Mouse (Mus musculus) CD4-positive helper T cell, adult 2 months (primary cell): ENCODE results near the gene Tsga10ip.
"Not testable (repeated sequence)": the region's sequence is repeated elsewhere in the genome, so short reads cannot be mapped to it uniquely, and the experiment has no call there.

Experiments
- DNase-seq: peaks from one replicate; pipeline ENCODE4 v3.0.0-alpha.2; 2012; ENCODE audit warnings: low read depth, missing footprints, low spot score

Gene Tsga10ip

DNA sequence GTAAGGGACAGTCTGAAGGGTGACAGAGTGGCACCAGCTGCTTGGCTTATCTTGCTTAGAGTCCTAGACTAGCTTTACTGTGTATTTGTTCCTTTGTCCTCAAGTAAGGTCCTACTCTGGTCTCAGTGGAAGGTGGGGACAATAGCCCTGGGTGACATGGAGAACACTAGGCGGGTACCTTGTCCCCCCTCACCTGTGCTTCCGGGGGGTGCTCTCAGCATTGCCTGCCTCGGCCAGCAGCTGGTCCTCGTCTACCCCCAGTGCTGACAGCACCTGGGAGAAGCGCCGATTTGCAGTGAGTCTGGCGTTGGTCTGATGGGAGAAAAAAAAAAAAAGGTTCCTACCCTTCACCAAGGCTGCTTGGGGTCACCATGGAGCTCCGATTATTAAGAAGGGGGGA is 11.9 kb downstream of the Tsga10ip start:
- no peak for DNase-seq

DNA sequence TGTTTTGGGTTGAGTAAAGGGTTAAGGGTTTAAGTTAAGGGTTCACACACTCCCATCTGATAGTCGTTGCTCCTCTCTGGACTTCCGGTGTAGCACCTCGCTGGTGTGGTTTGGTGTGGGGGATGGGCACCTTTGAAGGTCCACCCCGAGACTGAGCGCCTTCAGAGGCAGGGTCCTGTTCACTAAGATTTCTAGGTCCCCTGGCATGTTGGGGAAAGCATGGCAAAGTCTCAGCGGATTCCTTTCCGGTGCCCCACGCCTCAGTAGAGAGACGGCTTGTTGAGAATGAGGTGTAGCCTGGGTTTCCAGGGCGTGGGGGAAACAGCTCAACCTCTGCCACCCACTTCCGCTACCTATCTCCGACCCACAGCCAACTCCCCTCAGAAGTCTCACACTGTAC is 12.7 kb downstream of the Tsga10ip start:
- peak; percentile 86 for DNase-seq

DNA sequence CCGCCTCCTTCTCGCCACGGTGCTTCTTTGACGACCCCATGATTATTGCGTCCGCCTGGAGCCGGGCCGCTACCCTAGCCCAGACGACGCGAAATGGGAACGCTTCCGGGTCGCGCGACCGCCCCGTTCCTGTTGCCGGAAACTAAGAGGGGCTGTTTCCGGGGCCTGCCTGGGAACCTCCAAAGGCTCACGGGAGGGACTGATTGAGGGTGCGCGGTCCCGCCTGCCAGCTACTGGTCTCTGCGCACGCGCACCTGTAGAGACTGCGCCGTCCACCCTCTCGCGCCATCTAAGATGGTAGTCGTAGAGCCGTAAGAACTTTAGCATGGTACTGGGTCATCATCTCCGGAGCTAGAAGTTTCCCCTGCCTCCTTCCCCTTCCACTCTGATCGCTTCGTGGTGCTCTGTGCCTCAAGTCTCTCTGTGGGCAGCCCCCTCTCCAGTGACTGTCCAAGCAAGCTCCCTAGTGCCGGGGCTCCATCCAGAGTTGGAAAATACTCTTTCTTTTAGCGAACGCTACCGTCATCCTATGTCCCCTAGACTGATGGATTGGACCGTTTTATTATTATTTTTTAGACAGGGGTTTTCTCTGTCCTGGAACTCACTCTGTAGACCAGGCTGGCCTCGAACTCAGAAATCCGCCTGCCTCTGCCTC is 13.6 kb downstream of the Tsga10ip start, which contains the start of gene Sart1:
TSS of gene Sart1 (minus strand) at position 116 of the 655 bp plus-strand sequence.
- peak; percentile 97 for DNase-seq

DNA sequence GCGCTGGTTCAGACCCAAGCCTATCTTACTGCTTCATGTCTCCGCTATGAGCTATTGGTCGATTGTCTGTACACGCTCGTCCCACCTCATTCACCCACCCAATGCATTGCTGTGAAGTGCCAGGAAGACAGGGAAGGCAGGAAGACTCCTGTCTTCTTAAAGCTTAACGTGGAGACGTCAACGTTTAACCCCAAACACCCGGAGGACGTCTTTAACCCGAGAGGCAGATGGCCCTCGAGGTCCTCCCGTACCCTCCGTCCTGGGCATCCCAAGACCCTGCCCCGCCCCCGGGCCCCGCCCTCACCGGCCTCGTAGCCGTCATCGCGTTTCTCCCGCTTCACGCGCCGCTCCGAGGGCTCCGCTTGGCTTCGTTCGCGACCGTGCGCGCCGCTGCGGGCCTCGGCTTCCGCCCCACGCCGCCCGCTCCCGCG is 14.3 kb downstream of the Tsga10ip start:
- no peak for DNase-seq

DNA sequence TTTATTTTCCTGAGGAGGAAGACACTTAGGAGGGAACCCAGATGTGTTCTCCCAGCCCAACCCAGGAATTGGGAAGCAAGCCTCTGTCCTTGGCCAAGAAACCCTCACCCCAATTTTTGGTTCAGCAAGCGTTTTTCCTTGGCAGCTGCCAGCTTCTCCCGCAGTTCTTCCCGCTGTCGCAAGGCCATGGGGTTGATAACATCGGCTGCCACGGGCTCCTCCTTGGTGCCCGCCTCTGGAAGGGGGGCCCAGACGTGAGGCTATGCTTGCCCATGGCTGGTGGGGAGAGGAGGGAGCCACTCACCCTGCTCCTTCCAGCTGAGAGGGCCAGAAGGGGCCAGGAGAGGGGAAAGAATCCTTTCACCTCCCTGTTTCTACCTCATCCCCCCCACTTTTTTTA is 17.6 kb downstream of the Tsga10ip start:
- DNase-seq: no peak

DNA sequence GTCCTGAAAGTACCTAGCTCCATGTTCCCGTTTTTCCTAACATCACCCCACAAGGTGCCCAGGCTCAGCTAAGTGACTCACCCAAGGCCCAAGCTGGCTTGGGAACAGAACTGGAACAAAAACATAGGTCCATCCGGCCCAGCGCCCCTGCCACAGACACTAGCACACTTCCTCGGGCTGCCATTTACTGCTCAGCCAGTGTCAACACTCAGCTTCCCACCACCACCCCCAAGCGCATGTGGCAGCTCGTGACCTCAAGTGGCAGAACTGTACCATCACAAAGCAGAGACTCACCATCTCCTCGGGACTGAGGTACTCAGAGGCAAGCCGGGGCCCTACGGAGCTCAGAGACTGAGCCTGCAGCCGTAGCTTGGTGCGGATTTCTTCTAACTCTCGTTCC is 19.0 kb downstream of the Tsga10ip start:
- DNase-seq: no peak

DNA sequence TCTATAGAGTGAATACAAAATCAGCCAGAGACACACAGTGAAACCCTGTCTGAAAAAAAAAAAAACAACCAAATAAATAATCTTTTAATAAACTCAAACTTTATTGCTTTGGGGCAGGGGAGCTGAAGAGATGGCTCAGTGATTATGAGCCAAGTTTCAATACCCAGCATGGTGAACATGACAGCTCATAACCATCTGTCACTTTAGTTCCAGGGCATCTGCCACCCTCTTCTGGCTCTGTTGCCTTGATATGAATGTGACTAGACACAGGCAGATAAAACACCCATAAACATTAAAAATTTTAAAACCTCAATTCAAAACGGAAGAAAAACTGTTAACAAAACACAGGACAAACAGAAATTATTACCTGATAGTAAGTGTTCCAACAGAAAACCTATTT is 24.9 kb downstream of the Tsga10ip start:
- DNase-seq: no peak

DNA sequence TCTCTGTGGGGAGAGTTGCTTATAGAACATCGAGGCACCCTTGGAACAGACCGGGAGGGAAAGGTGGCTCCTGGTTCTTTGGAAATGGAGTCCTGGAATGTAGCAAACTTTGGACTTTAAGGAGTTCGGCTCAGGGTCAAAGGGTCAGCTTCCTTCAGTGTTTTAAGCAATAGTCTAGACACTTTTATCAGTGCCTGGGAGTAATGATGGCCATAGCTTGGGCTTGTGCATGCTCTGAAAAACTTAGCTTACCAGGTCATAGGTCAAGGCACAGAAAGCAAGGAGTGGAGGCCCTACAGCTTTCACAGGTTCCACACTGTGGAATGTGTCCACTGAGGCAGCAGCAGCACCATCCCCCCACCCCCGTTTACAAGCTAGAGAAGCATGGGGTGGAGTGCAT is 27.6 kb downstream of the Tsga10ip start:
- DNase-seq: no peak

DNA sequence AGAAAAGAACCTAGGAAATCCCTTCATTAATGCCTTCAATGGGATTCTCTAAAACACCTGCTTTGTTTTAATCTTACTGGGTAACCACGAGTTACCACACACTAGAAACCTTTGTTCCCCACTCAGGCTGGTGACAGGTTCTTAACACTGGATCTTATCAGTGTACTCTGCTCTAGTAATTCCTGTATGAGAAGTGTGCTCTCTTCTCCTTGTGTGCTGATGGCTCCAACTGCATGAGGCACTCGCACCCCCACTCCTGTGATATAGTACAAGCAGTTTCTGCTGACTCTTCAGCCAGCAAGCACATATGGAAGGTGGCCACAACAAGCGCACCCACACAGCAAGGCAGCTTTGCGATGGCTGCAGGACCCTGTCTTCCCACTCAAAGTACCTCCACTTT is 28.1 kb downstream of the Tsga10ip start:
- no peak for DNase-seq

DNA sequence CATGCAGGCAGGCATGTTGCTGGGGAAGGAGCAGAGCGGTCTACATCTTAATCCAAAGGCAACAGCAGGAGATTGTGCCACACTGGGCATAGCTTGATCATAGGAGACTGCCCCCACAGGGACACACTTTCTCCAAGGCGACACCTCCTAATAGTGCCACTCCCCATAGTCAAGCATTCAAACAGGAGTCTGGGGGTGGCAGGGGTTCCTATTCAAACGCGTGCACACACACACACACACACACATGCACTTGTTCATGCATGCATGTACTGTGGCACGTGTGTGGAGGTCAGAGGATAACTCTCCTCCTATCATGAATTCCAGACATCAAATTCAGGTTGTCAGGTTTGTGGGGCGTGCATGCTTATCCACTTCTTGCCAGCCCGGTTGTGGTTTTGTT is 29.6 kb downstream of the Tsga10ip start:
- no peak for DNase-seq

DNA sequence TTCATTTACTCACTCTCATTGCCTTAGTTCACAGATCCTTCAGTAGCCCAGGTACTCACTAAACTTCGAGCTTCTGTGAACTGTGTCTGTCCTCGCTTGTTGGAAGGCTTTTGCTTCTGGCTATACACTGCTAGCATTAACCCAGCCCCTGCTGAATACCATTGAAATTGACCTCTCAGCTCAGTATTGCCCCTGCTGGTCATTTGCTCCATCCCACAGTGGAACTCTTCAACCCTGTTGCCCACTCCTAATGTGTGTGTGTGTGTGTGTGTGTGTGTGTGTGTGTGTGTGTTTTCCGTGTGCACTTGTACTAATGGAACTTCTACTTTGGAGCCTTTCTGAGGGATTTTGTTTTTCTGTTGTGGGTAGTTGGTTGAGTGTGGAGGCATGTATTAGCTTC is 31.4 kb downstream of the Tsga10ip start:
- DNase-seq: no peak

DNA sequence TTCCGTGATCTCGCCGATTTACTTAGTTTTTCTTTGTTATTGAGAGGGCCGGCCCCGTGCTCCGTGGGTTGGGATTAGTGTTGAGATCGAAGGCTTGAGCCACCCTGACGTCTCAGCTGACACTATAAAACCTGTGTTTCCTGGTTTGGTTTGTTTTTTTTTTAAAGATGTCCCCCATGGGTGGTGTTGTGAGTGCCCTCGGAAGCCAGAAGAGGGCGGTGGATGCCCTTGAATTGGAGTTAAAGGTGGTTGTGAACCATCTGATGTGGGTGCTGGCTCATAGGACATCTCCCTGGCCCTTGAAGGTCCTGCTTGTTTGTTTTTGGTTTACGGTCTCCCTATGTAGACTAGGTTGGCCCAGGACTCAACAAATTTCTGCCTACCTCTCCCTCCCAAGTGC is 34.9 kb downstream of the Tsga10ip start:
- DNase-seq: peak; percentile 67

DNA sequence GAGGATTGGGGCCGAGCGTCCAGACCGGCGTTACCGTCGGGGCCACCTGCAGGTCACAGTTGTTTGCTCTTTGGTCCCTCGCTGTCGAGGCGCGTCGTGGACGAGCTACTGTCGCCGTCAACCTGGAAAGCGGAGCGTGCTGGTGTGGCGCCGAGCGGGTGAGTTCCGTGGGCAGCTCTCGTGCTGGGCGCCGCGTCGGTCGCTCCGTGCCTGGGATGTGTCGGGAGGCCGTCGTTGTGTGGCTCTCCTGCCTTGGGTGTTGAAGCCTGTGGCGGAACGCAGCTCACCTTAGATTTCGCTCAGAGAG is 35.3 kb downstream of the Tsga10ip start, which contains the start of gene Banf1:
TSS of gene Banf1 (minus strand) at position 116 of the 307 bp plus-strand sequence.
- no peak for DNase-seq

DNA sequence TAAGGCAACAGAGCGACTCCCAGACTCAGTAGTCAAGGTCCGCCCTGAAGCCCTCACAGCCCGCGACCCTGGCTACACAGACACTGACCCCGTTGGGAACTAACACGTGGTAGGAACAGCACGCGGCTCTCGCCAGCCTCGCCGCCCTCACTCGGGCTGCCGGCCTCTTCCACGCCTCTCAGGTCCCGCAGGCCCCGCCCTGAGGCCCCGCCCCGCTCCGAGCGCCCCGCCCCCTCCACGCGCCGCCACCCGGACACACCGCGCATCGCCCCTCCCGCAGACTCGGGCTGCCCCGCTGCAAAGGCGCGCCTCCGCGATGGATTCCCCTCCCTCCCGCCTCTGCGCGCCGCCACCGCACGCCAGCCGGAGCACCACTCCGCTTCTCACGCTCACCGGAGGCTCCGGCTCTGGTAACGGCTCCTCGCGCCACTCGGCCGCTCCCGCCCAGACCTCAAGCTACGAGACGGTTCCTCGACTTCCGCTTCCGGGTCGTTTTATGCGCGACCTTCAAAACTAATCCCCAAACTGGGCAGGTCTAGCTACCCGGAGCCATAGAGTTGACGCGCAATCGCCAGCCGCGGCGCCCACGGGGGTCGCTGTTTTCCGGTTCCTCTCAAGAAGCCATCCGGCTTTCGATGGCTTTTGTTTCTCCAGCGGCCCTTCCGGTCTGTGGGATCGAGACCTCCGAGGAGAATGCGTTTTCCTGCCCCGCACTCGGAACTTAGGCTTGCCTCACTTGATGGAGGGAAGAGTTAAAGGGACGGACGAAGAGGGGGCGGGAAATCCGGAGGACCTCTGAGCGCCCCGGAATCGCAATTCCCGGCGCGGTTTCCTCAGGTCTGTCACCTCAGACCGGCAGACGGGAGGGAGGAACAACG is 35.9 kb downstream of the Tsga10ip start, which contains the start of gene Eif1ad:
TSS of gene Eif1ad (plus strand) at position 567 of the 878 bp plus-strand sequence.
- peak; percentile 97 for DNase-seq

DNA sequence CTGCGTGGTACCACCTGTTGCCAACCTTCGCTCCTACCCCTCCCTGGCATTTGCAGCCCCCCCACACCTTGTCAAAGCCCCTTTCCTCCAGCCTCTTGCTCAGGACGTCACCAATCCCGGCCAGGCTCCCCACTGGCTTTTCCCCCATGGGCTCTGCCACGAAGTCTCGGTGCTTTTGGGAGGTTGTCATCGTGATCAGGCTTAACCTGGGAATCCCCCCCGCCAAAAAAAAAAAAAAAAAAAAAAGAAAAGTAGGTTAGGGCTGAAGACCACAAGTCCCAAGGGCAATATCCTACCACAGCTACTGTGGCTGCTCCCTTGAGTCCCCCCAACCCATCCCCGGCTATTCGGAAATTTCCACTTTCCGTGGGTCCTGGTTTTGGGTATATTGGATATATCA is 36.6 kb downstream of the Tsga10ip start:
- DNase-seq: peak; percentile 72

DNA sequence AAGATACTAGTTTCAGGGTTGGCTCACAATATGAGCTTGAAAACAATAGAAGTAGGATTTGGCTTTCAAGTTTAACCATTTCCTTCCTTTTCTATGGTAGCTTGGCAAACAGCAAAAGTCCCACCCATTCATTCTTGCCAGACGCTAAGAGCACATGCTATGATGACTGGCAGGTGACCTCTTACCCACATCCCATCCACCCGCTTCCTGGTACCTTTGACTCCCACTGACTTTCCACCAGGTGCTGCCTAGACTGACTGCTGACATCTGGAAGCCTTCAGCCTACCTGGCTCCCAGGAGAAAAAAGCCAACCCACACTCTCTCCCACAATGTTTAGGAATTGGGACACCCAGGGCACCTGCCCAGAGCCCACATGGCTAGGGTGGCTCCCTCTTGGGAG is 38.2 kb downstream of the Tsga10ip start:
- peak; percentile 64 for DNase-seq

DNA sequence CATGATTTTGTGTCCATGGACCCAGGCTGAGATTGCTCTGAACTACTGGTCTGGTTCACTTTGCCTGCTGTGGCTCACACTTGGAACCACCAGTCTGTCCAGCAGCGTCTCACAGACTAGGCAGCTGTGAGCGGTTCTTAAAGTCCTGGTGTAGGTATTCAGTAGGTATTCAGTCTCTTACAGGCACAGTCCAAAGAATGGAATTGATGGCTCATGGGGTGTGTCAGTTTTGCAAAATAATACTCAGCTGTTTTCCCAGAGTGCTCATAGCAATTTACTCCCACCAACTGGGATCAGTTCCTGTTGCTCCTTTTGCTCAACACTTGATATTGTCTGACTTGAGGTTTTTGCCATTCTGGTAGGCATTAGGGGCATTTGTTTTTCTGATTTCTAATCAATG is 40.1 kb downstream of the Tsga10ip start:
- DNase-seq: no peak

DNA sequence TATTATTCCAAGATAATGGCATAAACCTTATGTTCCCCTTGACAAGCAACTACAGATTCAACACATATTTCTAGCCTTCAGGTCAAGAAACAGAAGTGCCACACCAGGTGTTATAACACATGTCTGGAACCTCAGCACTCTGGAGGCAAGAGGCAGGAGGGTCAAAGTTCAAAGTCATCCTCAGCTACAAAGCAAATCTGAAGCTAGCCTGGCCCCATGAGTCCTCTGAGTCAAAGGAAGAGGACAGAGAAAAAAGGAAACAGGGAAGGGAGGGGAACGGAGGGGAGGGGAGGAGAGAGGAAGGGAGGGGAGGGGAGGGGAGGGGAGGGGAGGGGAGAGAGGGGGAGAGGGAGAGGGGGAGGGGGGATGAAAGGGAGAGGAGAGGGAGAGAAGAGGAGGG is 46.2 kb downstream of the Tsga10ip start:
- DNase-seq: no peak

DNA sequence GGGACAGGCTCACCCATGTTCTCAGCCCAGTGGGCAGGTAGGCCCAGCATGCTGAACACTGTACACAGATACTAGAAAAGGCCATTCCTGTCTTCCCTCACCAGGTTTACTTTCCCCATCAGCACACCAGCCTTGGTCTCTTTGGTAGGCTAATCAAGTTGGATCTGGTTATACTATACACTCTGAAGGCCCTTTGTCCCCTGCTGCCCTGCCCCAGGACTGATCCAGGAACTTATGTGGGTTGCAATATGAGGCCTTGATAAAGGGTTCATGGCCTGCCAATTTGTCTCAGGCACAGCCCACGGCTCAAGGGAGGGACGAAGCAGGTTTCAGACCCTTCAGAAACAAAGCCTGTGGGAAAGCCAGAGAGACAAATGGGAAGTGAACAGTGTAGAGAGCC is 48.7 kb downstream of the Tsga10ip start:
- DNase-seq: no peak

DNA sequence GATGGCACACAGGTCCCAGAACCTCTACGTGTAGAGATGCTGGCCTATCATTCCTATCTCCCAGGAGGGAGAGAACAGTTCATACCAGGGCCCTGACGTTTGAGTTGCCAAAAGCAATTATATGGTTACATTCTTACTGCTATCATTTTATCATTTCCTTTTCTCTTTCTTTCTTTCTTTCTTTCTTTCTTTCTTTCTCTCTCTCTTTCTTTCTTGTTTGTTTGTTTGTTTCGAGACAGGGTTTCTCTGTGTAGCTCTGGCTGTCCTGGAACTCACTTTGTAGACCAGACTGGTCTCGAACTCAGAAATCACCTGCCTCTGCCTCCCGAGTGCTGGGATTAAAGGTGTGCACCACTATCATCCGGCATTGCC is 52.8 kb downstream of the Tsga10ip start, which contains the start of gene Cst6:
TSS of gene Cst6 (minus strand) at position 73 of the 372 bp plus-strand sequence.
- not testable (repeated sequence) for DNase-seq

DNA sequence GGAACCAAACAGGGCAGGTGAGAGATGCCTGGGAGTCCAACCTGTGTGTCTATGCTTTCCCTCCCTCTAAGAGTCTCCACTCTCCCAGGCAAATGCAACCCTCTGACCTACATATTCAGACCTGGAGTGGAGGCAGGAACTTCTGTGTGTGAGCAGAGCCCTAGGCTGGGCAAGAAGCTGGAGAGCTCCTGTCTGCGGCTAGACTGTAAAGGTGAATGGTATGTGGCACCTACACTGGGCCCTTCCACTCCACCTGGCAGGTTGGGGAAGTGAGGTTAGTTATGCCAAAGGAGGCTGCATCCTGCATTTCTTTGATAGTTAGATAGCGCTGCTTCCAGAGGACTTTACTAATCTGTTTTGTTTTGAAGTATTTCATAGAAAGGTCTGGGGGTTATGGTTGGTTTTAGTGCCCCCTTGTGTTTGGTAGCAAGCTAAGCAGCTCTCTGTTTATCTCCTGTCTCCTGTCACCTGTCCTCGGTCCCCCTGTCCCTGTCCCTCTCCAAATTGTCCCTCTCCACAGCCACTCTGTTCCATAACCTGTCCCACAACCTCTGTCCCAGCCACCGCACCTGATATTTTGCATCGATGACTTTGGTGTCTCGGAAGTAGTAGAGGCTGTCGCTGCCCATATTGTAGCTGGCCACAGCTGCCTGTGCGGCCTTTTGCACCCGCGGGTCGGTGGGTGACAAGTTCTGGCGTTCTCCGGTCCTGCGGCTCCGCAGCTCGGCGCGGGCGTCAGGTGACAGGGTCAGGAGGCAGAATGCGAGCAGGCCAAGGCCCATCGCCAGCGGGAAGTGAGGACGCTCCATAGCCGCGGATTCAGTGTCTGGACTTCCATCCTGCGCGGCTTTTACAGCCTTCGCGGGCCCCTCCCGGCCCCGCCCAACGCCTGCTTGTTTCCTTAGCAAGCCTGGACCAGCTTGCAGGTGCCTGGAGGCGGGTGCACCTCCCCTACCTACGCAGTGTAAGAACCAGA is 53.5 kb downstream of the Tsga10ip start:
- peak; percentile 56 for DNase-seq

DNA sequence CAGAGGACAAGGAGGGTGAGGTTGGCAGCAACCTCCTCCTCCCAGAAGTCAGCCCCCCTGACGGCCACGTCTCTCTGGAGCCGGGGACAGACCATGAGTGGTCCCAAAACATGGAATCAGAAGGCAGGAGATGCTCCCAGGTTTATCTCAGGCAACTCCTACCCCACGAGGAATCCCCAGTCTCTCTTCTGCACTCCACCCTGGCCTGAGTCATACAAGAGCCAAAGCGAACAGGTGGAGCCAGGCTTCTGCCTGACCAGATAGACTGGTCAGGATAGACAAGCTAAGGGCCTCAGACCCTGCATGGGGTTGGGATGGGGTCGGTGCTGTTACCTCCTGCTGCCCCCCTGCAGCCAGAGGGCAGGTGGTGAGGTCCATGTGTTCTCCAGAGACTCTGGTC is 54.3 kb downstream of the Tsga10ip start:
- DNase-seq: no peak
